Mouse (Mus musculus): ENCODE results near the gene Olfr1044.
"Not testable (repeated sequence)": the region's sequence is repeated elsewhere in the genome, so short reads cannot be mapped to it uniquely, and the experiment has no call there.

Olfr1044 gene

DNA sequence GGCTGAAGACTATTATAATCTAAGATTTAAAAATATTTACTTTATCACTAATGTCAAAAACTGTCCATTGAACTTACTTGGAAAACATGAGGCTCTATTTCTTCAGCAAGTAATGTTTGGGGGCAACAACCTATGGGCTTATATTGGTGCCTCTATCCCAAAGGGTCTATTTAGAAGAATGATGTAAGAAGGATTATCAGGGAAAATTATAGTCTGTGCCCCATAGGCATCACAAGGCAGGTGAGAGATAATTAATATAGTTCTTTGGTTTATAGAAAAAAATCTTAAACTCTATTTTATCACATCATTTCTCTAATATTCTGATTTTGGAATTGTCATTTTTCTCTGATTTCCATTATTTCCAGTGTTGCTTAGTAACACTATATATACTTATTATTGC, at the start of gene Olfr1044:
TSS of gene Olfr1044 (minus strand) at position 101 of the 400 bp plus-strand sequence.
- no peak for DNase-seq

DNA sequence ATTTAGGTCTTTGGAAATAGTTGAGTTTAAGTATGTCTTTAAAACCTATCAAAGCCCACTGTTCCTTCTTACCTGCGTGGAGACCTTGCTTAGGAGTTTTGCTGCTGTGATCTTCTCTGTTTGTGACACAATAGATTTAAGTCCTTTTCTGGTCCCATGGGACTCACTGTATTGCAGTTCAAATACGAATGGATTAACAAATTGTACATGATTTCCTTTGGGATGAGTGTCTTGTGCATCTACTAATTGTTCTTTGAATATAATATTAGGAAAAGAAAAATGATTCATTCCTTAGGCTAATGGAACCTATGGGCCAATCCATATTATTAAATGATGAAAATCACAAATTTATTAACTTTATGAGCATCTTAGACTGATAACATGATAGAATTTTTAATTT, 41.6 kb upstream of the Olfr1044 start, which contains the start of gene Olfr1046:
TSS of gene Olfr1046 (minus strand) at position 101 of the 400 bp plus-strand sequence.
- no peak for DNase-seq

DNA sequence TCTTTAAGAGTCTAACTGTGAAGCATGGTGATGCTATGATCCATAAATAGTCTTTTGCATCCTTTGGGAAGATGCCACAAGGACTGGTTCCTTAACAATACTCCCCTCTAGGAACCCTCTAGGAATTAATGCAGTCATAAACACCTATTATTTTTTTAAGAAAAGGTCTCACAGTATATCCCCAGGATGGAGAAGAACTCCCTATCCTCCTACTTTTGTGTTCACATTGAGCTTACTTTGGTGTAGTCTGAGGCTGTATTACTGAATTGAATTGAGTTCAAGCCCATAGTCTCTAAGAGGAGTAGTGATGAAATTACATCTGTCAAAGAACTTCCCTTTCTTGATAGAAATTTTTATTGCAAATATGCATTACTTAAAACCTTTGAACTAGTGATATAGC, 25.3 kb upstream of the Olfr1044 start, which contains the start of gene Olfr1045:
TSS of gene Olfr1045 (minus strand) at position 101 of the 400 bp plus-strand sequence.
- no peak for DNase-seq

DNA sequence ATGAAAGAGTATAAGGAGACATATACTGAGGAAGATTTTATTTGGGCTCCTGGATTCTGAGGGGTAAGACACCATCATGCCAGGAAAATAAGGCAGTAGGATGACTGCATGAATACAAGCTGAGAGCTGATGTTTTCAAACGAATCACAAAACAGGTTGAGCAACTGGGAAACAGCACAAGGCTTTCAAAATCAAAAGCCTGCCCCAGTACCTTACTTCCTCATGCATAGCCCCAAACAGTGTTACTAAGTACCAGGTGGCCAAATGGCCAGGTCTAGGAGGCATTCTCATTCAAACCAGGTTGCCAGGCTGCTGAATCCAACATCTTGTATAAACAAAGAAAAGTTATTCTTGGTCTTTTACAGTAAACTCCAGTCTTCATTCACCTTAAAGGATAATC, 18.2 kb upstream of the Olfr1044 start:
- no peak for DNase-seq

DNA sequence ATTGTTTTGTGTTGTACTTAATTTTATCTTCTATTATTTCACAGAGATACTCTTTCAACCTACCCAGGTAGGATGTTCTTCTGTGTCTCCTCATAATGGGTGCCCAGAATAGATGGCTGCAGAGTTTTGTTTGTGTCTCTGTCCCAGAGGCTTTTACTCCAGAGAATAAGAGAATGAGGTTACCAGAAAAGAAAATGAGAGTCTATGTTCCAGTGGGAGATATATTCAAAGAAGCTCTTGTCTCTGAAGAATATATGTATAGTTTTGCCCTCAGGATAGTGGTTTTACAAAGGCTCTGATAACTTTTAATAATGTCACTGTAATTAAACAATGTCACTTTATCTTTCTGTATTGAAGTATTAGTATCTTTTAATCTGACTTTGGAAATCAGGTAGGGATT, 8.0 kb upstream of the Olfr1044 start, which contains the start of gene Olfr52:
TSS of gene Olfr52 (minus strand) at position 101 of the 400 bp plus-strand sequence.
- no peak for DNase-seq

DNA sequence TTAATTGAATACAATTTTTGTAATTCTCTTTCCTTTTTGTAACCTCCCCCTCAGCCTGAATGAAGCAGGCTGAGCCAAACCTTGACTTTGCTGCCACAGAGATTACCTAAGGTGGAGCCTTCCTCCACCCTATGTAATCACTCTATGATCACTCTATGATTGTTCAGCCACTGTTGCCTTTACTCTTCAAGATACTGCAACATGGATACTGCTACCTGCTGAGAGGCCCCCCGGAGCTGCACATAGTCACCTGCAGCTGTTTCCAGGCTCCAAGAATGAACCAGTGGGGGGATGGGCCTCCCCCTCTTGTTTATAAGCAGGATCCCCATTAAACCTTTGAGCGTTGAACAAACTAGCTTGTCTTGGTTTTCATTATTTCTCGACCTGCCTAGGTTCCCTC, 2.3 kb upstream of the Olfr1044 start:
- no peak for DNase-seq

DNA sequence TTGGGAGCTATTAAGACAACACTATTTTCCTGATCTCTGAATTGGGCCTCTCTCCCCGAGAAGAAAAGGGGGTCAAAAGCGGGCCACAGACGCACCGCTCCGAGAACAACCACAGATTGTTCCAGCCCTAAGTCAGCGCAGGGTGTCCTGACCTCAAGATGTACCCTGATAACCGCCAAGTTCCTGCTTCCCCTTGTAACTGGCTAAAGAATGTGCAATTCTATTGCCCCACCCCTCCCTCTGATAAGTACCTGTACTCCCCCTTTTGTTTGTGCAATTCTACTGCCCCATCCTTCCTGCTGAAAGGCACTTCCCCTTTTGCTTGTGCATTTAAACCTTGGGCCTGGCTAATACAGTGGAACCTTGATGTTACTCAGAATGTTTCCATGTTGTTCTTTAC, 2.2 kb downstream of the Olfr1044 start:
- DNase-seq: not testable (repeated sequence)

DNA sequence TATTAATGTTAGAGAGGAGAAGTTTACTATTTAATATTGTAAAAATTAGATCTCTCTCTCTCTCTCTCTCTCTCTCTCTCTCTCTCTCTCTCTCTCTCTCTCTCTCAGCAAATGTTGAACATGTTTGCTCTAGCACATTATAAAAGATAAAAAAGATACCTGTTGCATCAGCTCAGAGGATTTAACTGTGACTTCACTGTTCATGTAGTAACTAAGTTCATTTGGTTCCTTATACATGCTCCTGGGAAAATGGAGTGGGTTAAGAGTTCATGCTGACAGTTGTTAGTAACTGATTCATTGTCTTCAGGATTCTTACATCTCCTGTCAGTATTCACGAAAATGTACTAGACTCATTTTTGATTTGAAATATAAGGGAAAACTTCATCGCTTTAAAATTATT, 10.2 kb downstream of the Olfr1044 start, which contains the start of gene Olfr1043:
TSS of gene Olfr1043 (minus strand) at position 101 of the 400 bp plus-strand sequence.
- no peak for DNase-seq

DNA sequence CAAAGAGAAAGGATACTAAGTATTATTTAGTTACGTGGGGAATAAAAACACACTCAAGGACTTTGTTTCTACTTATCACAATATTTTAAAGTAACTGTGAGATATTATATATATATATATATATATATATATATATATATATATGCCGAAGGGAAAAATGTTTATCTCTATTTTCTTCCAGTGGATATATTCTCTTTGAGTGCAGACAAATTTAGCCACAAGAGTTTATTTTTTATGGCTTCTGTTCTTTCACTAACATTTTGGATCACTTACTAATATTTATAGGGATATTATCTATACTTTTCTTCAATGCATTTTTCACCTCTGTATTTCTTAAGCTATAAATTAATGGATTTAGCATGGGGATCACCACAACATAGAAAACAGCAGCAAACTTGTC, 15.9 kb downstream of the Olfr1044 start, which contains the start of gene Olfr1042:
TSS of gene Olfr1042 (minus strand) at position 101 of the 400 bp plus-strand sequence.
- no peak for DNase-seq

DNA sequence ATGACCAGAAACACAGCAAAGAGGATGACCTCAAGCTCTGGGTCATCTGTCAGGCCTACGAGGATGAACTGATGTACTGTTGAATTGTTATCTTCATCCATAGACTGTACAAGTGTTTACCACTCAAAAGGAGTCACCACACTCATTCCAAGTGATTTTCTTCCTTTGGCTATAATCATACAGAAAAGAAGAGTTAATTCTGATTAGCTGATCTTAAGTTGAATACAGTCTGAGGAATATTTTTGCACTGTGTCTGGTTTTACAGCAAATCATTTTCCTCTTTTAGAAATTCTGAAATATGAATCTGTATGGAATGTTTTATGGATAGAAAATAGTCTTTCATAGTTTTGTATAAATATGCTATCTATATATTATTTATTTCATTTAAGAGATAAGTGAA, 31.0 kb downstream of the Olfr1044 start, which contains the start of gene Olfr1040:
TSS of gene Olfr1040 (minus strand) at position 101 of the 400 bp plus-strand sequence.
- no peak for DNase-seq

DNA sequence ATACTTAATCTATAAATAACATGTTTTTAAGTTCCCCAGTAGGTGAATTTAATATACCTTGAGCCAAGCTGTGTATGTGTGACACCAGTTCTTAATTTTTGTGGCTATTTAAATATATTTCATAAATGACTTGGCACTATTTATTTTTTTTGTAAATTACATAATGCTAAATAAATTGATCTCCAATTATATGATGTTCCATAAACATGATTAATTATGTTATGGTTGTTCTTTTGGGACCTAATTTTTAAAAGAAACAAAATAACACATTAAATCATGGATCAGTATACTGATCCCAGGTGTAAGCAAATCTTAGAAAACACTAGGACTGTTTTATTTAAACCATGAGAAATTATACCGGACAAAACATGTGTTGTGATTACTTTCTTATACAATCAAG, 41.8 kb downstream of the Olfr1044 start, which contains the start of gene Olfr1039:
TSS of gene Olfr1039 (minus strand) at position 101 of the 400 bp plus-strand sequence.
- no peak for DNase-seq
